Mouse (Mus musculus) urinary bladder, postnatal 25 days (tissue): ENCODE measurements around the gene Tead1.

Experiments used
- DNase-seq: peaks from one replicate; pipeline ENCODE4 v3.0.0; 2022; ENCODE audit warnings: low spot score

The Tead1 gene

GRCm38 (mm10) chr7:112779636-112780035, 100.5 kb downstream of the Tead1 start:
- DNase-seq = no peak

GRCm38 (mm10) chr7:112780910-112781309, 101.8 kb downstream of the Tead1 start:
- no peak for DNase-seq

- no peak for DNase-seq
Observed at GRCm38 (mm10) chr7:112781987-112782386, 102.9 kb downstream of the Tead1 start.

GRCm38 (mm10) chr7:112784278-112784677, 105.2 kb downstream of the Tead1 start:
- DNase-seq = no peak

- no peak for DNase-seq
Observed at GRCm38 (mm10) chr7:112785271-112785670, 106.2 kb downstream of the Tead1 start.

DNA sequence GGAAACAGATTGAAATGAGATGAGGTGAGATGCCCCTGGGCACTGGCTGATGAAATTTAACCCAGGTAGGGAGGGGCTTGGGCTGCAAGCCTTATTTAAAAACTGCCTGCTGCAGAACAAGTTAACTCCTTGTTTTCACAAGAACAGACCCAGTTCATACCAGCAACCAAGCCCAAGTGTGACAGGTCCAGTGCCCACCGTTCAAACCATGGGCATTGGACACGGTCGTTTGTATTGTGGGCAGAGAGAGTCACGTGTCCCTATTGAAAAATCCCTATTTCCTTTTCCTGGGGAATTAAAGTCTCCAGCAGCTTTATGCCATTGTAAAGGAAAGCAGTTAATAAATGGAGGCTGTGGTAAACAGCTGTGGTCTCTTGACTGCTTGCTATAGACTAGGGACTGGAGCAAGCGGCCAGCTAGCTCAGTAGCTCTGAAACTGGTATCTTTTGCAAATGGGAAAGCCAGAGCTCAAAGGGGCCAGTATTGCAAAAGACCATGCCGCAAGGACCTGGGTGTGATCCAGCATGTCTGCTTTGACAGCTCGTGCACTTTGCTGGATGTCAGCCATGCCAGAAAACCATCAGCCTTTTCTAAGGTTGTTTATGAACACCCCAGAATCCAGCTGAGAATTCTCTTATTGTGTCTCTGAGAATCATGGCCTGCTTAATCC, 107.6 kb downstream of the Tead1 start:
- no peak for DNase-seq

- no peak for DNase-seq
Observed at GRCm38 (mm10) chr7:112787281-112787680, 108.2 kb downstream of the Tead1 start.

- DNase-seq = no peak
Observed at GRCm38 (mm10) chr7:112788321-112788751, 109.2 kb downstream of the Tead1 start.

- no peak for DNase-seq
Observed at GRCm38 (mm10) chr7:112789693-112790092, 110.6 kb downstream of the Tead1 start.

GRCm38 (mm10) chr7:112790334-112790733, 111.2 kb downstream of the Tead1 start:
- DNase-seq = no peak

GRCm38 (mm10) chr7:112792679-112793078, 113.6 kb downstream of the Tead1 start:
- DNase-seq = no peak

DNA sequence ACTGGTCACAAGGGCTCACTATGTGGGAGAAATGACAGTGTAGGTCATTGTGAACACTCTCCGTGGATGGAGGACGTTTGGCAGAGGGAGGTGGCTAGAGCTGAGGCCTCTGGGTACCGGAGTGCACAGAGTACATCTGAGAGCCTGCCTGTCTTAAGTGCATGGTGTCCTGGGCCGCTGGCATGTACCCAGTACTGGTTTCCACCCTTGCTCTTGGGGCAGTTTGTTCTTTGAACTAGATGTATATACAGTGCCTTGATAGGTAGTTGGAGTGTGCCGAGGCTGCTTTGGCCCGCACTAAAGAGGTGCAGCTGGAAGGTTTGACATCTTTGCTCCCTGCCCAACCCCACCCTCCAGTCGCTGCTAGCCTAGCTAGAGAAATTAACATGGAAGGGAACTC, 114.8 kb downstream of the Tead1 start:
- DNase-seq = no peak

- DNase-seq = no peak
Observed at GRCm38 (mm10) chr7:112794481-112794880, 115.4 kb downstream of the Tead1 start.

DNA sequence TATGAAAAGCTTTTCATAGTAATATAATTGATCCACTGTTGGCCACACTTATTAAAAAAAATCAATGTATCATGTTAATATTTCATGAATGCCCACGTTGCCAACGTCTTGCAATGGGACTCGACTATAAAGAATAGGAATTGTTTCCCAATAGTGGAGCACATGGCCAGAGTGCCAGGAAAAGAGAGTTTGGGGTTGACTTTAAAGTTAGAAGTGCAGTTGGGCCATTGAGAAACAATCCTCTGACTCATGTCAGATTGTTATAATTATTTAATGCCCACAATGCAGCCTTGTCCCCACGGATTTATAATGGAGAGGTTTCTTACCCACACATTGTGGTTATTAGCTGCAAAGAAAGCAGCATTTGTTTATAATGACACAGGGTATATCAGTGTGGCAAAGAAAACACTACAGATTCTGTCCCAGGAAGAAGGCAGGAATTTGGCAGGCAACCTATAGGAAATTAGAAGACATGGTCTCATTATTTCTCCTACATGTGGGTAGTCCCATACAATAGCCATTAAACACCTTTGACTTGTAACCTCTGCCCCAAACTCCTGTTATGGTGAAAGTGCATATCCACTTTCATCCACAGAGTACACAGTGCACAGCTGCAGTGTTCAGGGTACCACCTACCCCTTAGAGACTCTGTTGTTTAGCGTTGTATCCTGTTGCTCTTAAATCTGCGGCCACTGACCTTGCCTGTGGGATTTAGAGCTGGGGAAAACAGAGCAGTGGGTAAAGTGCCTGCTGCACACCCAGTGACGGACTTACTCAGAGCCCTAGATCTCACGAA, 118.6 kb downstream of the Tead1 start:
- no peak for DNase-seq

- no peak for DNase-seq
Observed at GRCm38 (mm10) chr7:112801706-112802105, 122.6 kb downstream of the Tead1 start.

- no peak for DNase-seq
Observed at GRCm38 (mm10) chr7:112806718-112807400, 127.7 kb downstream of the Tead1 start.

- no peak for DNase-seq
Observed at GRCm38 (mm10) chr7:112807401-112807751, 128.3 kb downstream of the Tead1 start.

- no peak for DNase-seq
Observed at GRCm38 (mm10) chr7:112810752-112811151, 131.6 kb downstream of the Tead1 start.

DNA sequence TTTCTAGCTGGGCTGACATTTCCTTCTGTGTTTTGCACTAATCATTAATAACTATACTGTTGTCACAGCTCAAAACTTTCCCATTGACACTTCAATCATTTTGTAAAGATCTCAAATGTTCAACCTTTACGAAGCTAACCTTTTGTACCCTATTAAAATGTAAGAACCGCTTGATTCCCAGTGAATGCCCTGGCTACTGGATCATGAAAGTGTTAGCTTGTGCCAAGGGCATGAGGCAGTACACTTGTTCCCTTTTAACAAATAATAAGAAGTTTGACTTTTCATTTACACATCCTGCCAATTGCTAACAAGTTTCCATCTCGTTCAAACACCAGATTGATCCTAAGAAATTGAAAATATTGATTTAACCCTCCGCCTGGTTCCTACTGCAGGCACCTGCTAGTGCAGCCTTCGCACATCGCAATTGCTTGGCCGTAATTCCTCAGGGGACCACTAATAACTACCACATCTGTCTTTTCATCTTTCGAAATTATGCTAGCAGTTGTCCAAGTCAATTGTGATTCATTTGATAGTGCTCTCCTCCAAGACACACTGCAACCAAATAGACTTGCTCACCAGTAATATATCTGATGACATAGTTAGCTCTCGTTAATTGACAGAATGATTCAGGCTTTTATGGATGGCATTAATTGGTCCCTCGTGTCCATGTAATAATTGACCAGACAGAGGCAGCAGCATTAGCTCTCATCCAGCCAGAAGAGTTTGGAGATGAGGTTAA, 133.1 kb downstream of the Tead1 start:
- no peak for DNase-seq

- no peak for DNase-seq
Observed at GRCm38 (mm10) chr7:112813163-112813562, 134.0 kb downstream of the Tead1 start.

- peak; percentile 45 for DNase-seq
Observed at GRCm38 (mm10) chr7:112813731-112814306, 134.7 kb downstream of the Tead1 start.

- no peak for DNase-seq
Observed at GRCm38 (mm10) chr7:112816016-112816415, 136.9 kb downstream of the Tead1 start.
